Mouse (Mus musculus): ENCODE measurements around the gene Trim50. TPM values are rescaled to one million over a fixed set of nuclear protein-coding genes. Genes with fewer than 3 reads are reported as not detected.

Gene Trim50
- total and polyA plus RNA-seq, 2 experiments = not detected

DNA sequence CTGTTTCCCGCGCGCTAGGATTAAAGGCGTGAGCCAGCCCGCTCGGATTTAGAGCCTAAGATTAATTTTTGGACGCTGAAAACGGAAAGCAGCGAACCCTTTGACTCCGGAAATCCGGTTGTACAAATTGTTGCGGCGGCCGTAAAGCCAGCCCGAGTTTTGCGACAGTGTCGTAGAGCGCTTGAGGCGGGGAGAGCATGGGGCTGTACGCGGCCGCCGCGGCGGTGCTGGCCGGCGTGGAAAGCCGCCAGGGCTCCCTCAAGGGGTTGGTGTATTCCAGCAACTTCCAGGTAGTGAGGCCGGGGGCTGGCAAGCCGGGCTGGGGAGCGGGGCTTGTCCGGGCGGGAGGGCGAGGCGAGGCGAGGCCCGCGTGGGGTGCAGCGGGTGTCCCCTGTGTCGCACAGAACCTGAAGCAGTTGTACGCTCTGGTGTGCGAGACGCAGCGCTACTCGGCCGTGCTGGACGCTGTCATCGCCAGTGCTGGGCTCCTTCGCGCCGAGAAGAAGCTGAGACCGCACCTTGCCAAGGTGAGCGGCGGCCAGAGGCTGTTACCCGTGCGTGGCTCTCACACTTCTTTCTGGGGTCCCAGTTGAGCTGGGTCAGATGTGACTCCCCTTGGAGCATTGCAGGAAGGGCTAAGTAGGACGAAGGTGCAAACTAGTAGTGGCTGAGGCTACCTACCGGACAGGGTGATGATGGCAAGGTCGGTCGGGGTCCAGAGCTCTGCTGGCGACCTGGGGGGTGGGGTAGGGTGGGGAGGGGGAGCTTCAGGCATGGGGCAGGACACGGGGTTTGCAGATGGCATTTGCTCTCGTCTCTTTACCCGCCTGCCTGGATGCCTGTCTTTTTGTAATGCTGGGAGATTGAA lies 16.9 kb downstream of the Trim50 start, which contains the start of gene Nsun5:
TSS of gene Nsun5 (plus strand) at position 167 of the 868 bp plus-strand sequence.
- H3K9ac ChIP-seq (ENCODE audit: low read depth, low read length) = peak within 1 kb of the TSS; percentile 97
- under 1% methylated on average over 64 of the region's 64 CpGs for WGBS
- peak within 1 kb of the TSS; percentile 92 for H3K4me3 ChIP-seq (ENCODE audit: insufficient read depth, low read depth, low read length)
- H3K36me3 ChIP-seq (ENCODE audit: control insufficient read depth, insufficient read depth, low read length) = no peaks in the 10 kb centered on the region
- H3K27ac ChIP-seq (replicated peaks; ENCODE audit: insufficient read depth, low read depth, low read length) = peak within 1 kb of the TSS; percentile 75
- H3K27me3 ChIP-seq (ENCODE audit: control insufficient read depth, insufficient read depth, low read length) = no peaks in the 10 kb centered on the region
- TF ChIP-seq POLR2A (IDR thresholded peaks at IDR 0.05; ENCODE audit: extremely low read depth, insufficient read depth, low read length) (peak; percentile 54), CTCF (IDR thresholded peaks at IDR 0.05; ENCODE audit: low read depth, low read length) (no peak)
- peak; percentile 87 for DNase-seq (ENCODE audit: extremely low read depth, low read depth, low spot score)
- H3K79me2 ChIP-seq (ENCODE audit: control insufficient read depth, insufficient read depth, low read length) = peaks cover 8% of the 10 kb centered on the region; the same call in 1 of the 2 replicates
- peaks cover 4% of the 10 kb centered on the region for H3K4me1 ChIP-seq (ENCODE audit: control insufficient read depth, insufficient read depth, low read length)

DNA sequence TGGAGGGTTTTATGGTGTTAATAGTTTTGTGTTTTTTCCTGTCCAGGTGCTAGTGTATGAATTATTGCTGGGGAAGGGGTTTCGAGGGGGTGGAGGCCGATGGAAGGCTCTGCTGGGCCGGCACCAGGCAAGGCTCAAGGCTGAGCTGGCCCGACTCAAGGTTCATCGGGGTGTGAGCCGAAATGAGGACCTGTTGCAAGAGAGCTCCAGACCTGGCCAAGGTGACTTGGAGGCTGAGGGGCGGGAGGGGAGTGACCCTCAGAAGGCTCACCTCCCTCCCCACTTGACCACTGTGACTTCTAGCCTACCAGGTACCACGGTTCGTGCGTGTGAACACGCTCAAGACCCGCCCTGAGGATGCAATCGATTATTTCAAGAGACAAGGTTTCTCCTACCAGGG lies 18.1 kb downstream of the Trim50 start:
- Histone ChIP-seq H3K27me3 (ENCODE audit: control insufficient read depth, insufficient read depth, low read length) (no peaks in the 10 kb centered on the region), H3K27ac (replicated peaks; ENCODE audit: insufficient read depth, low read depth, low read length) (no peak overlapping the region), H3K79me2 (ENCODE audit: control insufficient read depth, insufficient read depth, low read length) (peaks cover 8% of the 10 kb centered on the region; the same call in 1 of the 2 replicates), H3K4me3 (ENCODE audit: insufficient read depth, low read depth, low read length) (no peak overlapping the region), H3K4me1 (ENCODE audit: control insufficient read depth, insufficient read depth, low read length) (peaks cover 4% of the 10 kb centered on the region), H3K9ac (ENCODE audit: low read depth, low read length) (no peak overlapping the region), H3K36me3 (ENCODE audit: control insufficient read depth, insufficient read depth, low read length) (no peaks in the 10 kb centered on the region)
- TF ChIP-seq POLR2A (IDR thresholded peaks at IDR 0.05; ENCODE audit: extremely low read depth, insufficient read depth, low read length) = no peak
- TF ChIP-seq CTCF (IDR thresholded peaks at IDR 0.05; ENCODE audit: low read depth, low read length) = no peak
- WGBS = 96% methylated on average over 13 of the region's 13 CpGs
- no peak for DNase-seq (ENCODE audit: extremely low read depth, low read depth, low spot score)

DNA sequence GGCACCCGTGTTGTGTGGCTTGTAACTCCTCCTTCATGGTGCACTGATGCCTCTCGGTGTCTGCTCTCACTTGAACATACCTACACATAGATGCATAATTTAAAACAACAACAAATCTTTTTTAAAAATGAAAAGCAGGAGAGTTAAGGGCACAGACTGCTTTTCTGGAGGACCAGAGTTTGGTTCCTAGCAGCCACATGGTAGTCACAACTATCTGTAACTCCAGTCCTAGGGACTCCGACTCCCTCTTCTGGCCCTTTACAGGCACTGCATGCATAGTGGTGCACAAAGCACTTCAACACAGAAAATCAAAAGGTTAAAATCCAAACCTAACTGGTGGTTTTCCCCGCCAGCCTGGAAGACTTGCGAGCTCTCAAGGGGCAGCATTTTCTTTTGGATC lies 20.5 kb downstream of the Trim50 start:
- no peak for DNase-seq (ENCODE audit: extremely low read depth, low read depth, low spot score)
- Histone ChIP-seq H3K79me2 (ENCODE audit: control insufficient read depth, insufficient read depth, low read length) (peaks cover 8% of the 10 kb centered on the region; the same call in 1 of the 2 replicates), H3K27ac (replicated peaks; ENCODE audit: insufficient read depth, low read depth, low read length) (no peak overlapping the region), H3K4me1 (ENCODE audit: control insufficient read depth, insufficient read depth, low read length) (peaks cover 4% of the 10 kb centered on the region), H3K9ac (ENCODE audit: low read depth, low read length) (no peak overlapping the region), H3K36me3 (ENCODE audit: control insufficient read depth, insufficient read depth, low read length) (peaks cover 8% of the 10 kb centered on the region), H3K4me3 (ENCODE audit: insufficient read depth, low read depth, low read length) (no peak overlapping the region), H3K27me3 (ENCODE audit: control insufficient read depth, insufficient read depth, low read length) (no peaks in the 10 kb centered on the region)
- TF ChIP-seq POLR2A (IDR thresholded peaks at IDR 0.05; ENCODE audit: extremely low read depth, insufficient read depth, low read length) = no peak
- peak; percentile 17; the same call in 1 of the 2 replicates for TF ChIP-seq CTCF (IDR thresholded peaks at IDR 0.05; ENCODE audit: low read depth, low read length)
- 99% methylated on average over 5 of the region's 5 CpGs for WGBS

DNA sequence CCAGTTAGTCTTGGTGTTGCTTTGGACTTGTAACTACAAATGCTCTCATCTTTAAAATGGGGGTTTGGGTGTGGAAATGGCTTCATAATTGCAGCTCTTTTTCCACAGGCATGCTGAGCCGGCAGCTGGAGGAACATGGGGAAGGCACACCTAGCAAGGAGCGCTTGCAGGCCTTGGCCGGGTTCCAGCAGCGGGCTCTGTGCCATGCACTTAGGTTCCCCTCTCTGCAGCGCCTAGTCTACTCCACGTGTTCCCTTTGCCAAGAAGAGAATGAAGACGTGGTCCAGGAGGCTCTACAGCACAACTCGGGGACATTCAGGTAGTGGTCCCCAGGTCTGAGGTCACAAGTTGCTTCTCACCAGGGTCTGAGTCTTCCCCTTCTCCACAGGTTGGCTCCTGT lies 22.1 kb downstream of the Trim50 start:
- DNase-seq (ENCODE audit: extremely low read depth, low read depth, low spot score) = no peak
- Histone ChIP-seq H3K36me3 (ENCODE audit: control insufficient read depth, insufficient read depth, low read length) (peaks cover 14% of the 10 kb centered on the region), H3K27me3 (ENCODE audit: control insufficient read depth, insufficient read depth, low read length) (no peaks in the 10 kb centered on the region), H3K4me3 (ENCODE audit: insufficient read depth, low read depth, low read length) (no peak overlapping the region), H3K9ac (ENCODE audit: low read depth, low read length) (no peak overlapping the region), H3K79me2 (ENCODE audit: control insufficient read depth, insufficient read depth, low read length) (peaks cover 5% of the 10 kb centered on the region; the same call in 1 of the 2 replicates), H3K27ac (replicated peaks; ENCODE audit: insufficient read depth, low read depth, low read length) (no peak overlapping the region), H3K4me1 (ENCODE audit: control insufficient read depth, insufficient read depth, low read length) (peaks cover 4% of the 10 kb centered on the region)
- no peak for TF ChIP-seq CTCF (IDR thresholded peaks at IDR 0.05; ENCODE audit: low read depth, low read length)
- TF ChIP-seq POLR2A (IDR thresholded peaks at IDR 0.05; ENCODE audit: extremely low read depth, insufficient read depth, low read length) = no peak
- WGBS = 54% methylated on average over 8 of the region's 8 CpGs

DNA sequence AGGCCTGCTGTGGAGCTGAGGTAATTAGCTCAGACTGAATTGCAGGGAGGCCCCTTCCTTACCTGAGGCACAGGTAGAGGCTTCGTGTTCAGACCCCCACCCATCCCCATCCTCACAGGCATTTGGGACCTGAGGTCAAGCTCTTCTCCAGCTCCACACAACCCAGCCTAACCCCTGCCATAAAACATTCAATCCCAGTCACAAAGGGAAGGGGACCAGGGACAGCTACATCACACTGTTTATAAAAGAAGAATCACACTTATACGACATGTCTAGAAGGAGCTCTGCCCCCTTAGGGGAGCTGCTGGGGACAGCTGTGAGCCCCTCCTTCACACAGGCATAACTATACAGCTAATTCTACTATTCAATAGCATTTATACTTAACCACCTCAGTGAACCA lies 23.2 kb downstream of the Trim50 start:
- Histone ChIP-seq H3K4me1 (ENCODE audit: control insufficient read depth, insufficient read depth, low read length) (no peaks in the 10 kb centered on the region), H3K27ac (replicated peaks; ENCODE audit: insufficient read depth, low read depth, low read length) (no peak overlapping the region), H3K79me2 (ENCODE audit: control insufficient read depth, insufficient read depth, low read length) (no peaks in the 10 kb centered on the region), H3K9ac (ENCODE audit: low read depth, low read length) (no peak overlapping the region), H3K4me3 (ENCODE audit: insufficient read depth, low read depth, low read length) (no peak overlapping the region), H3K27me3 (ENCODE audit: control insufficient read depth, insufficient read depth, low read length) (no peaks in the 10 kb centered on the region), H3K36me3 (ENCODE audit: control insufficient read depth, insufficient read depth, low read length) (peaks cover 22% of the 10 kb centered on the region)
- TF ChIP-seq CTCF (IDR thresholded peaks at IDR 0.05; ENCODE audit: low read depth, low read length) (no peak), POLR2A (IDR thresholded peaks at IDR 0.05; ENCODE audit: extremely low read depth, insufficient read depth, low read length) (no peak)
- 83% methylated on average over 2 of the region's 2 CpGs for WGBS
- no peak for DNase-seq (ENCODE audit: extremely low read depth, low read depth, low spot score)

DNA sequence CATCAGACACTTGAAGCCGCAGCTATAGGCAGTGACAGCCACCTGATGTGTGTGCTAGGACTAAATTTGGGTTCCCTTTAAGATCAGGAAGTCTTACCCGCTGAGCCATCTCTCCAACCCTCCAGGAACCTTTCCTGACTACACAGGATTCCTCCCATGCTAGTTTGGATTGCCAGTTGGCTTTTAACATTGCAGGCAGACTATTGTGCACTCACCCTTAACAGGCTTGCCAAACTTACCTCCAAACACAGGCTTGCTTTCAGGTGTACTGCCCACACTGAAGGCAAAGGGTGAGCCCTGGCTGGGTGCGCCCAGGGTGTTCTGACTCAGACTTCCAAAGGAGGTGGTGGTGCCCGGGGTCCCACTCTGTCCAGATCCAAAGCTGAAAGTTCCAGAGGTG lies 27.6 kb downstream of the Trim50 start:
- Histone ChIP-seq H3K27ac (replicated peaks; ENCODE audit: insufficient read depth, low read depth, low read length) (no peak overlapping the region), H3K79me2 (ENCODE audit: control insufficient read depth, insufficient read depth, low read length) (no peaks in the 10 kb centered on the region), H3K4me1 (ENCODE audit: control insufficient read depth, insufficient read depth, low read length) (no peaks in the 10 kb centered on the region), H3K36me3 (ENCODE audit: control insufficient read depth, insufficient read depth, low read length) (peaks cover 46% of the 10 kb centered on the region), H3K27me3 (ENCODE audit: control insufficient read depth, insufficient read depth, low read length) (no peaks in the 10 kb centered on the region), H3K9ac (ENCODE audit: low read depth, low read length) (no peak overlapping the region), H3K4me3 (ENCODE audit: insufficient read depth, low read depth, low read length) (no peak overlapping the region)
- TF ChIP-seq POLR2A (IDR thresholded peaks at IDR 0.05; ENCODE audit: extremely low read depth, insufficient read depth, low read length) (no peak), CTCF (IDR thresholded peaks at IDR 0.05; ENCODE audit: low read depth, low read length) (no peak)
- 97% methylated on average over 4 of the region's 4 CpGs for WGBS
- no peak for DNase-seq (ENCODE audit: extremely low read depth, low read depth, low spot score)
